Mouse (Mus musculus): ENCODE measurements around the gene Rab5a.

The Rab5a gene

DNA sequence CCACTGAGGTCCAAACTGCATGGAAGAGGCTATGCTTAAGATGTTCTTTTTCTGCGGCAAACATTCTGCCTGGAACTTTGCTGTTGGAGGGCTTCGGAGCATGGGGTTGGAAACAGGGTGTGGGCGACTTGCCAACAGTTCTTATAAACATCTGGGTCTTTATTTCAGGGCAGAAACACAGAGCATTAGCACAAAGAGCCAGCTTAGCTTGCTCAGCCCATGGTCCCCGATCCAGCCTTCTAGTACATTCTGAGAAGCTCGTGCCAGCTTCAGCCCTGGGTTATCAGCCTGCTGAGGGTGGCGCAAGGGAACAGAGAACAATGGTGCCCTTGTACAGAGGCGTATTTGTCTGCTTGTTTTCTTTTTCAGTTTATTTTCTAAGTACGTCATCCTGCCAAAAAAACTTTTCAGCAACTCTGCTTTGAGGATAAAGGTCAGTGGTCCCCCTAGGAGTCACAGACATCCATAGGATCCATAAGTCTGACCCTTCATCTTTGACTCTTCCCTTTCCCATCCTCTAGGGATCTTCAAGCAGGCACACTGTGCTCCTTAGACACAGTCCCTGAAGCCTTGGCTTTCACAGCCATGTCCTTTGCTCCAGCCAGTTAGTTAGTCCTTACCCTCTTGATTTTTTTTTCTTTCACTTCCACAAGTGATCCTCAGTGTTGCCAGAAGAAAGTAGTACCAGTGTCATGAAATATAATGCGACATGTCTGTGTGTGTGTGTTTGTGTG is 64.7 kb downstream of the Rab5a start:
- DNase-seq (ENCODE audit: low spot score in 2 of 2) = no peak

DNA sequence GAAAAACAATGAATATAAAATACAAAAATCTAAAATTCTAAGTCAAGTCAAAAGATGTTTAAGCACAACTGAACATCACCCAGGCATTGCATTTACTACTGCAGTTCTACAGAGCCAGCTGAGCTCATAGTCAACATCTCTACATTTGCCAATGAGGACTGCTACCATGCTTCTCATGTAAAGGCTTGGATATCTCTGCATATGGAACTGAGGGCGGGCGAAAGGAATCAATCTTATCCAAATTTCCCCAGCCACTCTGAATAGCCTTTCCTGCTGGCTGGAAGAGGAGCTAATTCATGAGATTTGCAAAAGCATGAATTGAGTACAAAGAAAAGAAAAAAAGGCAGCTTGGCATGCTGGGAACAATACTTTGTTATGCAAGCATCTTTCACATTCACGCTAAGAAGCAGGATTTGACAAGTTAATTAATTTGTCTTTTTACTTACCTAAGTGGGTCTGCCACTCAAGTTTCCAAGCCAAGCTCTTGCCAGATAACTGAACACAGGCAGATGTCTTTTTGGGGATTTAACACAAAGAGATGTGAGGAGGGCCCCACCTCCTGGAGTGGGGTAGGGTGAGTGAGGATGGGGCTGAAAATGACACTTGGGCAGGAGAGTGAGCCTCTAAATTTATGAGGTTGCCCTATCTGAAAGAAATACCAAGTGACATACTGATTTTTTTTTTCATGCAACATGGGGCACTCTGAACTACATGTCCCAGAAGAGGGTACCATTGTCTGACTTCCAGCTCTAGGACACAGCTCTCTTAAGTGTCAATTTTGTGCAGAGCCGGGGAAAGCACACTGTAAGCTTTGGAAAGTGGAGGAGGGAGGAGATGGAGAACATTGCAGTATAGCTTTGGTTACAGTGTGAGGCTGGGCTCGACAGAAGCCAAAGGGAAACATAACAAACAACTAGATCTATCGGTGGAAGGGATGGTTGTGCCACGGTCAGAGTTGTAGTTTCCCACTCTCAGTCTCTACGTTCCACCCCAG is 72.6 kb downstream of the Rab5a start:
- no peak for DNase-seq (ENCODE audit: low spot score in 2 of 2)

DNA sequence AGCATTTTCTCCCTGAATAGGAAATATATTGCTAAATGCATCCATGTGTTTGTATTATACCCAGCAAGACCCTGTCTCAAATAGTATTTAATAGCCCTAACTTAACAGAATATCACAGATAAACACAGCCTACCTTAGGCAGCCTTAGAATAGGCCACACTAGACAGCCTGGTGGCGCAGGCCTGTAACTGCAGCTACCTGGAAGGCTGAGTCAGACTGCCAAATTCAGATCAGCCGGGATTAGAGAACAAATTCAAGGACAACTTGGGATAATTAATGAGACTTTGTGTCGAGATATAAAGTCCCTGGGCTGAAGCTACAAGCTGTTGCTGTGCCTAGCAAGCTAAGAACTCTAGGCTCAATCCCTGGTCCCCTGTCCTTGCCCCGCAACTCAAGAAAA is 75.1 kb downstream of the Rab5a start:
- no peak for DNase-seq (ENCODE audit: low spot score in 2 of 2)

DNA sequence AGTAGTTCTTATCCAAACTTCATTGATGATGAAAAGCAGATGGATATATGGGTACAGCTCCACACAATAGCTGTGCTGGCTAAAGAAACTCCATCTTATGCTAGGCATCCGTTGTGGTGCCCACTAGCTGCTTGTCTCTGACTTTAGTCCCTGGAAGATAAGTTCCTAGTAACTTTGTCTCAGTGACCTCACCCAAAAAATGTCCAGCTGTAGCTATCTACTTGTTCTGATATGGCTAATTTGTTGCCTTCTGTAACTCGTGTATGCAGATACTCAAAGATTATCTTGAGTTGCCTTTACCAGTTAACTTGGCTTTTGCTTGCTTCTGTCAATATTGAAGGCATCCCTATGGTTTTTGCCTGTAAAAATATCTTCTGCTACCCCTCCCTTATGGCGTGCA is 75.8 kb downstream of the Rab5a start:
- no peak for DNase-seq (ENCODE audit: low spot score in 2 of 2)
